Mouse (Mus musculus): ENCODE results near the gene Tfb1m. TPM values are rescaled to one million over a fixed set of nuclear protein-coding genes. Genes with fewer than 3 reads are reported as not detected.

The Tfb1m gene
- polyA plus RNA-seq (2015; fragmentation: Nextera tagmentation; extraction: Ambion mirVana), result 15.8 and 16.5 TPM in 2 replicates

GRCm38 (mm10) chr17:3557331-3558311 is at the start of gene Tfb1m:
TSS of gene Tfb1m (minus strand) at chr17:3557781.
- under 1% methylated on average over 60 of the region's 60 CpGs for WGBS
- peak within 1 kb of the TSS; percentile 64 for H3K4me3 ChIP-seq
- peak; percentile 100 for ATAC-seq (ENCODE audit: low read depth)

GRCm38 (mm10) chr17:3602954-3603672 is 45.5 kb upstream of the Tfb1m start:
- ATAC-seq (ENCODE audit: low read depth), result no peak
- 94% methylated on average over 6 of the region's 6 CpGs for WGBS

More at GRCm38 (mm10) chr17:3557331-3558311, at the start of gene Tfb1m:
- Histone ChIP-seq H3K4me1 (replicated peaks) (peaks cover 17% of the 10 kb centered on the region), H3K27me3 (no peaks in the 10 kb centered on the region), H3K27ac (replicated peaks) (peak within 1 kb of the TSS; percentile 92), H3K9ac (peak within 1 kb of the TSS; percentile 72), H3K4me2 (peak within 1 kb of the TSS; percentile 73), H3K9me3 (no peaks in the 10 kb centered on the region), H3K36me3 (no peaks in the 10 kb centered on the region; the same call in 1 of the 2 replicates)

GRCm38 (mm10) chr17:3598393-3598792 is 40.8 kb upstream of the Tfb1m start:
- no peak overlapping the region for H3K4me2 ChIP-seq
- WGBS, result 71% methylated on average over 1 of the region's 1 CpGs

More at GRCm38 (mm10) chr17:3602954-3603672, 45.5 kb upstream of the Tfb1m start:
- Histone ChIP-seq H3K9ac (no peak overlapping the region), H3K27me3 (no peaks in the 10 kb centered on the region), H3K4me1 (replicated peaks) (no peaks in the 10 kb centered on the region), H3K36me3 (no peaks in the 10 kb centered on the region), H3K4me2 (no peak overlapping the region), H3K27ac (replicated peaks) (no peak overlapping the region), H3K9me3 (no peaks in the 10 kb centered on the region), H3K4me3 (no peak overlapping the region)

GRCm38 (mm10) chr17:3597866-3598265 is 40.3 kb upstream of the Tfb1m start:
- Histone ChIP-seq H3K4me3 (no peak overlapping the region), H3K36me3 (no peaks in the 10 kb centered on the region), H3K27ac (replicated peaks) (no peak overlapping the region), H3K4me2 (no peak overlapping the region), H3K9me3 (no peaks in the 10 kb centered on the region), H3K9ac (no peak overlapping the region), H3K4me1 (replicated peaks) (no peaks in the 10 kb centered on the region), H3K27me3 (no peaks in the 10 kb centered on the region)
- no peak for ATAC-seq (ENCODE audit: low read depth)
- 73% methylated on average over 1 of the region's 1 CpGs for WGBS

More at GRCm38 (mm10) chr17:3598393-3598792, 40.8 kb upstream of the Tfb1m start:
- H3K9me3 ChIP-seq, result no peaks in the 10 kb centered on the region
- no peak overlapping the region for H3K9ac ChIP-seq
- H3K36me3 ChIP-seq, result no peaks in the 10 kb centered on the region
- no peak overlapping the region for H3K27ac ChIP-seq (replicated peaks)
- no peak overlapping the region for H3K4me3 ChIP-seq
- no peak for ATAC-seq (ENCODE audit: low read depth)
- no peaks in the 10 kb centered on the region for H3K27me3 ChIP-seq
- H3K4me1 ChIP-seq (replicated peaks), result no peaks in the 10 kb centered on the region

DNA sequence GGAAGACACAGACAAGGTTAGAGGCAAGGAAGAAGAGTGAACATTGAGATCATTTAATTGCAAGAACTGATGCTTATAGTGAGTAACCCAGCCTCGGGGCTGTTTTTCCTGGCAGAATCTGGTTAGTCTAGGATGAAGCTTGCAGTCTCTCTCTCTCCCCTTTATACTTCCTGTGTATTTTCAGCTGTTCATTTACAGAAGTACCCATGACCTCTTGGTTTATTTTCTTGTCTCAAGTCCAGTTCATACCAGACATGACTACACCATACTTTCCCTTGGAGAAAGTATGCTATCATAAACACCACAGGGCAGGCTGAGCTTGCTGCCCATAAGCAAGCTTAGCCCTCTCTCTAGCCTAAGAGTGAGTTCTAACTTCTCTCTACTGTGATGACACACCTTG is 39.5 kb upstream of the Tfb1m start:
- Histone ChIP-seq H3K4me2 (no peak overlapping the region), H3K4me1 (replicated peaks) (no peaks in the 10 kb centered on the region), H3K36me3 (no peaks in the 10 kb centered on the region), H3K27ac (replicated peaks) (no peak overlapping the region), H3K9me3 (no peaks in the 10 kb centered on the region), H3K9ac (no peak overlapping the region), H3K27me3 (no peaks in the 10 kb centered on the region), H3K4me3 (no peak overlapping the region)
- WGBS, result 73% methylated on average over 1 of the region's 1 CpGs
- ATAC-seq (ENCODE audit: low read depth), result no peak

DNA sequence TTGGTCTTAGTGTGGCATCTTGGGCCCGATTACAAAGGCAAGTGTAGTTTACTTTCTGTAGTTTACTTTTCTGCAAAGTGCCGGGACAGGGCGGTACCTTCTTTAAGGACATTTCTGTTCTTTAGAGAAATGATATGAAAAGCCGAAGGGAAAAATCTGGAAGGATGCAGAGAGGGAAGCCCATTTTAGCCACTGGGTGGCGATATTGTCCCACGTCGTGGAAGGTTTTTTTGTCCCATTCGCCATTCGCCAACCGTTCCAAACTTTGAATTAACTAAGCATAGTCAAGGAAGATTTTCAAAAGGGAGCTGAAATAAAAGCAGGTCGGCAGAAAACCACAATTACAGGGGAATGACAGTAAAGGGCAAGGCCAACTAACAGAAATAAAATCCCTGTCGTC is 13.3 kb upstream of the Tfb1m start:
- H3K9ac ChIP-seq, result no peak overlapping the region
- 4% methylated on average over 12 of the region's 12 CpGs for WGBS
- no peak overlapping the region for H3K27ac ChIP-seq (replicated peaks)
- H3K4me3 ChIP-seq, result no peak overlapping the region
- H3K9me3 ChIP-seq, result no peaks in the 10 kb centered on the region
- 0 out of 2 replicates have a peak, but pooled peaks cover 2% of the 10 kb centered on the region for H3K4me1 ChIP-seq (replicated peaks)
- H3K27me3 ChIP-seq, result no peaks in the 10 kb centered on the region
- no peak for ATAC-seq (ENCODE audit: low read depth)
- H3K36me3 ChIP-seq, result no peaks in the 10 kb centered on the region
- H3K4me2 ChIP-seq, result 0 out of 2 replicates have a peak overlapping the region, but pooled peaks have one; percentile 32

- ATAC-seq (ENCODE audit: low read depth), result no peak
- no peaks in the 10 kb centered on the region for H3K27me3 ChIP-seq
- no peak overlapping the region for H3K4me2 ChIP-seq
- no peak overlapping the region for H3K4me3 ChIP-seq
- whole genome bisulfite sequencing, result 62% methylated on average over 8 of the region's 8 CpGs
- H3K4me1 ChIP-seq (replicated peaks), result peaks cover 8% of the 10 kb centered on the region
- no peaks in the 10 kb centered on the region for H3K36me3 ChIP-seq
- H3K27ac ChIP-seq (replicated peaks), result no peak overlapping the region
- no peak overlapping the region for H3K9ac ChIP-seq
- H3K9me3 ChIP-seq, result no peaks in the 10 kb centered on the region
Observed at GRCm38 (mm10) chr17:3562405-3562804, 4.8 kb upstream of the Tfb1m start.

GRCm38 (mm10) chr17:3560534-3560933 is 3.0 kb upstream of the Tfb1m start:
- H3K36me3 ChIP-seq, result no peaks in the 10 kb centered on the region
- H3K4me2 ChIP-seq, result no peak overlapping the region
- H3K4me3 ChIP-seq, result no peak overlapping the region
- H3K9ac ChIP-seq, result no peak overlapping the region
- H3K27ac ChIP-seq (replicated peaks), result no peak overlapping the region
- no peaks in the 10 kb centered on the region for H3K9me3 ChIP-seq
- no peaks in the 10 kb centered on the region for H3K27me3 ChIP-seq
- ATAC-seq (ENCODE audit: low read depth), result no peak
- H3K4me1 ChIP-seq (replicated peaks), result peaks cover 17% of the 10 kb centered on the region
- 80% methylated on average over 3 of the region's 3 CpGs for WGBS

- 0 out of 2 replicates have a peak overlapping the region, but pooled peaks have one; percentile 27 for H3K9ac ChIP-seq
- H3K27ac ChIP-seq (replicated peaks), result peak overlapping the region; percentile 61
- H3K4me3 ChIP-seq, result peak overlapping the region; percentile 64
- H3K4me1 ChIP-seq (replicated peaks), result peaks cover 17% of the 10 kb centered on the region
- WGBS, result 58% methylated on average over 9 of the region's 9 CpGs
- peak overlapping the region; percentile 73 for H3K4me2 ChIP-seq
- H3K36me3 ChIP-seq, result no peaks in the 10 kb centered on the region; the same call in 1 of the 2 replicates
- H3K27me3 ChIP-seq, result no peaks in the 10 kb centered on the region
- no peaks in the 10 kb centered on the region for H3K9me3 ChIP-seq
- ATAC-seq (ENCODE audit: low read depth), result no peak
Observed at GRCm38 (mm10) chr17:3558356-3558870, 832 bp upstream of the Tfb1m start.

- WGBS, result 89% methylated on average over 1 of the region's 1 CpGs
- Histone ChIP-seq H3K27me3 (no peaks in the 10 kb centered on the region), H3K36me3 (peaks cover 8% of the 10 kb centered on the region), H3K4me2 (no peak overlapping the region; the same call in 1 of the 2 replicates), H3K27ac (replicated peaks) (no peak overlapping the region), H3K9ac (no peak overlapping the region), H3K4me1 (replicated peaks) (peaks cover 17% of the 10 kb centered on the region), H3K4me3 (0 out of 2 replicates have a peak overlapping the region, but pooled peaks have one; percentile 64), H3K9me3 (no peaks in the 10 kb centered on the region)
- ATAC-seq (ENCODE audit: low read depth), result no peak
Observed at GRCm38 (mm10) chr17:3556251-3556650, 1.3 kb downstream of the Tfb1m start.

GRCm38 (mm10) chr17:3547725-3548124 is 9.9 kb downstream of the Tfb1m start:
- Histone ChIP-seq H3K9ac (no peak overlapping the region), H3K36me3 (peaks cover 18% of the 10 kb centered on the region), H3K4me3 (no peak overlapping the region), H3K9me3 (no peaks in the 10 kb centered on the region), H3K4me2 (no peak overlapping the region), H3K27ac (replicated peaks) (no peak overlapping the region), H3K4me1 (replicated peaks) (no peaks in the 10 kb centered on the region), H3K27me3 (no peaks in the 10 kb centered on the region)
- no peak for ATAC-seq (ENCODE audit: low read depth)
- WGBS, result 59% methylated on average over 7 of the region's 7 CpGs

All from neural tube, embryonic 13.5 days (tissue).